Mouse (Mus musculus): ENCODE measurements at regions not wholly inside any gene's neighbourhood (a gene's known extent, or its start where the extent isn't known, plus 50 kb on each side); places are given as distances from the start of the nearest gene placed in this dataset.

DNA sequence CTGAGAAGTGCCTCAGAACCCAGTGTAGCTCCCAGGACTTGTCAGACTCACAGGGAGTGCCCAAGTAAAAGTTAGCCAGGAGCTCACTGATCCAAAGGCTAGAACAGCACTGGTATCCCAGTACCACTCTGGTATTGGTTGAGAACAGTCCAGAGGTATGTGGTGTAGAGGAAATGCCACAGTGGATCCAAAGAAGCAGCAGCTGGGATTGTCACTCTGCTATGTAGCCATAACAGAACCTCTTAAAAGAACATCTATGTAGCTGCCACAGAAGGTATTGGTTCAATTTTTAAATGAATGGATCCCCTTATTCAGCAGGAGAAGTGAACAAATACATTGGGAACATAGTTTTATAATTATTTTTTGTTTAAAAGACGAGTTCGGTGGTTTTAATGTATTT, 86.8 kb upstream of the Tsc22d2 start:
- H3K4me1 ChIP-seq (replicated peaks; ENCODE audit: control insufficient read depth, insufficient read depth, low read length): 0 out of 2 replicates have a peak, but pooled peaks cover 5% of the 10 kb centered on the region
- H3K4me3 ChIP-seq (ENCODE audit: low read depth, low read length): no peak overlapping the region
- WGBS: 79% methylated on average over 2 of the region's 2 CpGs
- no peak overlapping the region for H3K9ac ChIP-seq (ENCODE audit: low read depth, low read length)
- H3K9me3 ChIP-seq (ENCODE audit: control insufficient read depth): no peaks in the 10 kb centered on the region
- no peak for TF ChIP-seq CTCF (IDR thresholded peaks at IDR 0.05; ENCODE audit: low read depth)
- no peaks in the 10 kb centered on the region for H3K27me3 ChIP-seq (replicated peaks; ENCODE audit: control insufficient read depth, insufficient read depth, low read length)
- H3K4me2 ChIP-seq (replicated peaks; ENCODE audit: low read depth): no peak overlapping the region
- no peaks in the 10 kb centered on the region for H3K36me3 ChIP-seq (ENCODE audit: control insufficient read depth, insufficient read depth)
- H3K27ac ChIP-seq (ENCODE audit: low read depth, low read length): no peak overlapping the region
- ATAC-seq: no peak

DNA sequence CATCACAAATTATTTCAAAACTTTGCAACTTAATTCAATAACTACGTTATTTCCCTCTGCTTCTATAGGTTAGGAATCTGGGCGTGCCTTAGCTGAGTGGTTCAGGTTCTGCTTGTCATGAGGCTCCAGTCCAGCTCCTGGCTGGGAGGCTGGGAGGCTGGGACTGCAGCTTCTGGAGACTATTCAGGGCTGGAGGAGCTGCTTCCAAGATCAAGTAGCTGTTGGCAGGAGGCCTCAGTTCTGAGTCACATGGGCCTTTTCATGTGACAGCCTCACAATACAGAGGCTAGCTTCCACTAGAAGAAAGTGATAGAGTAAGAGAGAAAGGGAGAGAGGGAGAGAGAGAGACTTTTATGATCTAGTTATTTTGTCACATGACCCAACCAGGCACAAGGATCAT, 84.3 kb upstream of the Tsc22d2 start:
- Histone ChIP-seq H3K4me3 (ENCODE audit: low read depth, low read length) (no peak overlapping the region), H3K27me3 (replicated peaks; ENCODE audit: control insufficient read depth, insufficient read depth, low read length) (no peaks in the 10 kb centered on the region), H3K4me2 (replicated peaks; ENCODE audit: low read depth) (no peak overlapping the region), H3K36me3 (ENCODE audit: control insufficient read depth, insufficient read depth) (no peaks in the 10 kb centered on the region), H3K9me3 (ENCODE audit: control insufficient read depth) (no peaks in the 10 kb centered on the region), H3K27ac (ENCODE audit: low read depth, low read length) (no peak overlapping the region), H3K9ac (ENCODE audit: low read depth, low read length) (no peak overlapping the region), H3K4me1 (replicated peaks; ENCODE audit: control insufficient read depth, insufficient read depth, low read length) (0 out of 2 replicates have a peak, but pooled peaks cover 5% of the 10 kb centered on the region)
- WGBS: 55% methylated on average over 2 of the region's 2 CpGs
- no peak for ATAC-seq
- no peak for TF ChIP-seq CTCF (IDR thresholded peaks at IDR 0.05; ENCODE audit: low read depth)

DNA sequence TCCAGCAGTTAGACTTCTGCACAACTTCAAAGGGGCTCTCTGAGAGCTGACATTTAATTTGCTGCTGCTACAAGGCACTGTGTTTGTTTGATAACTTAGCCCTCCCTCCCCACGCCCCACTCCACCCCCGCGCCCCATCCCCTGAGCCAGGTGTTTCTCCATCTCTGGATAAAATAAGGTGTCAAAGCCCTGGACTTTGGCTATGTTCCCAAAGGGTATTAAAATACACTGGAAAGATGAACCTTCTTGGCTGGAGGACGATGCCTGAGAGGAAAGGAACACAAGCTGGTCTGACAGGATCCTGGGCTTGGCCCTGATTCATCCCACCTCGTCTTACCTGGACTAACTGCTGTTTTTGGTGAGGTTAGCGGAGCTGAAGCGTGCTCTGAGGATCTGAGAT, 80.5 kb upstream of the Tsc22d2 start:
- 25% methylated on average over 7 of the region's 7 CpGs for WGBS
- 0 out of 2 replicates have a peak, but pooled peaks cover 5% of the 10 kb centered on the region for H3K4me1 ChIP-seq (replicated peaks; ENCODE audit: control insufficient read depth, insufficient read depth, low read length)
- ATAC-seq: no peak
- no peak overlapping the region for H3K27ac ChIP-seq (ENCODE audit: low read depth, low read length)
- H3K27me3 ChIP-seq (replicated peaks; ENCODE audit: control insufficient read depth, insufficient read depth, low read length): no peaks in the 10 kb centered on the region
- no peak overlapping the region for H3K9ac ChIP-seq (ENCODE audit: low read depth, low read length)
- no peaks in the 10 kb centered on the region for H3K9me3 ChIP-seq (ENCODE audit: control insufficient read depth)
- no peaks in the 10 kb centered on the region for H3K36me3 ChIP-seq (ENCODE audit: control insufficient read depth, insufficient read depth)
- no peak overlapping the region for H3K4me3 ChIP-seq (ENCODE audit: low read depth, low read length)
- peak overlapping the region; percentile 45 for H3K4me2 ChIP-seq (replicated peaks; ENCODE audit: low read depth)
- TF ChIP-seq CTCF (IDR thresholded peaks at IDR 0.05; ENCODE audit: low read depth): no peak

DNA sequence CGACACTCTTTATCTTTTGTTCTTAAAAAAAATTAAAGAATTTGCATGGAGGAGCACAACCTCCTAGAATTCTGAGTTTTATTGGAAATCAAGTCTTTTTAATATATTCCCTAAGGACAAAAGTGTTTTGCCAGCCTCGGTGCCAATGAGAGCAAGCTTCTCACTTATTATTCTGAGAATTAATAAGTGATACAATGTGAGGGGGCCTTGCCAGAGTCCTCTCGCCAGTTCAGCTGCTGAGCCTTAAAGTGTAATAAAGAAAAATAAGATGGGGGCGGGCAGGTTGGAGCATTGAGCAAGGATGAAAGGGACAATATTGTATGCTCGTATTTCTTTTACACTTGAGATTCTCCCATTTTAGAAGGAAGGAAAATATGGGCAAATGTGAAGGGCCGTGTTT, 79.2 kb upstream of the Tsc22d2 start:
- TF ChIP-seq CTCF (IDR thresholded peaks at IDR 0.05; ENCODE audit: low read depth): no peak
- Histone ChIP-seq H3K27ac (ENCODE audit: low read depth, low read length) (no peak overlapping the region), H3K9me3 (ENCODE audit: control insufficient read depth) (no peaks in the 10 kb centered on the region), H3K4me1 (replicated peaks; ENCODE audit: control insufficient read depth, insufficient read depth, low read length) (0 out of 2 replicates have a peak, but pooled peaks cover 2% of the 10 kb centered on the region), H3K4me3 (ENCODE audit: low read depth, low read length) (no peak overlapping the region), H3K4me2 (replicated peaks; ENCODE audit: low read depth) (no peak overlapping the region), H3K36me3 (ENCODE audit: control insufficient read depth, insufficient read depth) (no peaks in the 10 kb centered on the region), H3K27me3 (replicated peaks; ENCODE audit: control insufficient read depth, insufficient read depth, low read length) (no peaks in the 10 kb centered on the region), H3K9ac (ENCODE audit: low read depth, low read length) (no peak overlapping the region)
- 86% methylated on average over 6 of the region's 6 CpGs for WGBS
- no peak for ATAC-seq

DNA sequence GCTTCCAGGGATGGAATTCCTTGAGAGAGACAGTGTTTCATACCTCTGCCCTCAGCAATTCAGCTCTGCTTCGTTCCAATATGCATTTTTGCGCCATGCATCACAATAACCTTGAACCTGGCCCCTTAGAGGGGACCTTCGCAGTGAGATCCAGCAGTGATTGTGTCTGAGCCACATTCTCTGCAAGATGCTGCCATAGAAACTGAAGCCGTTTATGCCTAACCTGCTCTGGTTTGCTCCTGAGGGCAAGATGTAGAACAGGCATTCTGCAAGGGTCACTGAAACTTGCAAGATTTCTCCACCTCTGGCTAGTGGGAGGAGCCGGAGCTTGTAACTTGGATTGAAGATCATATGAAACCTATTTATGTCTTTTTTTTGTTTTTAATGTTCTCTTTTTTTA, 78.4 kb upstream of the Tsc22d2 start:
- WGBS: 65% methylated on average over 5 of the region's 5 CpGs
- ATAC-seq: no peak

DNA sequence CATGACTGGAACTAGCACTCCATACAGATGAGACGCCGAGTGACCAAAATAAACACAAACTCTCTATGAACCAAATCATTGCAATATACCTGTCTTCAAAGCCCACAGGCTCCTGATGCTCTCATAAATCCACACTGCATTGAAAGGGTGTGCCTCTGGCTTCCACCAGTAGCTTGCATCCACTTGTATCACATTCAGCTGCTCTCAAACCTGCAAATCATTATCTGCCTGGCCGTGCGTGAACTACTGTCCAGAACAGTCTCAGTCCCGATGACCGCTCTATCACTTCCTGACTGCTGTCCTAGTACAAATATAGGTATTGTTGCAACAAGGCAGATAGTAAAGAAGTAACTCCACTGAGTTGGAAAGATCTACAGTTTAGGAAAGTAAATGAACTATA, 77.9 kb upstream of the Tsc22d2 start:
- TF ChIP-seq CTCF (IDR thresholded peaks at IDR 0.05; ENCODE audit: low read depth): no peak
- H3K9me3 ChIP-seq (ENCODE audit: control insufficient read depth): no peaks in the 10 kb centered on the region
- ATAC-seq: no peak
- 82% methylated on average over 6 of the region's 6 CpGs for WGBS
- no peak overlapping the region for H3K4me3 ChIP-seq (ENCODE audit: low read depth, low read length)
- no peak overlapping the region for H3K9ac ChIP-seq (ENCODE audit: low read depth, low read length)
- H3K27ac ChIP-seq (ENCODE audit: low read depth, low read length): no peak overlapping the region
- no peaks in the 10 kb centered on the region for H3K4me1 ChIP-seq (replicated peaks; ENCODE audit: control insufficient read depth, insufficient read depth, low read length)
- no peaks in the 10 kb centered on the region for H3K36me3 ChIP-seq (ENCODE audit: control insufficient read depth, insufficient read depth)
- no peak overlapping the region for H3K4me2 ChIP-seq (replicated peaks; ENCODE audit: low read depth)
- H3K27me3 ChIP-seq (replicated peaks; ENCODE audit: control insufficient read depth, insufficient read depth, low read length): no peaks in the 10 kb centered on the region

More for the DNA sequence above, 78.4 kb upstream of the Tsc22d2 start:
- no peak overlapping the region for H3K4me3 ChIP-seq (ENCODE audit: low read depth, low read length)
- no peaks in the 10 kb centered on the region for H3K27me3 ChIP-seq (replicated peaks; ENCODE audit: control insufficient read depth, insufficient read depth, low read length)
- H3K9me3 ChIP-seq (ENCODE audit: control insufficient read depth): no peaks in the 10 kb centered on the region
- H3K9ac ChIP-seq (ENCODE audit: low read depth, low read length): no peak overlapping the region
- TF ChIP-seq CTCF (IDR thresholded peaks at IDR 0.05; ENCODE audit: low read depth): no peak
- H3K27ac ChIP-seq (ENCODE audit: low read depth, low read length): no peak overlapping the region
- no peaks in the 10 kb centered on the region for H3K4me1 ChIP-seq (replicated peaks; ENCODE audit: control insufficient read depth, insufficient read depth, low read length)
- no peak overlapping the region for H3K4me2 ChIP-seq (replicated peaks; ENCODE audit: low read depth)
- no peaks in the 10 kb centered on the region for H3K36me3 ChIP-seq (ENCODE audit: control insufficient read depth, insufficient read depth)

DNA sequence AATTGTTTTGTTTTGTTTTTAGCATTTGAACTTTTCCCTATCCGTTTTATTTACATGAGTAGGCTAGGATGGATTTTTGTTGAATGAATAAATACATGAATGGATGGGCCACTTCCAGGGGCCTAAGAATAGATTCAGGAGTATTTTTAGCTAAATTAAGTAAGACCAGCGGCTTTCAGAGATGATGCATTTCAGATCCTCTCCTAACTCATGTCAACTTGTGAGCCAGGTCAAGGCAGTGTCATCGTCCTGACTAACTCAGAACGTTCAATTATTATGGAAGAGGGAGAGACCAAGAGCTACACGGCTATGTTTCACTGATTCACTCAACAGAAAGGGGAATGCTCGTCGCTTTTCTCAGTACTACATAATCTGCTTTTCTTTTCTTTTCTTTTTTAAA, 75.5 kb upstream of the Tsc22d2 start:
- no peak for TF ChIP-seq CTCF (IDR thresholded peaks at IDR 0.05; ENCODE audit: low read depth)

More for the DNA sequence above, 75.5 kb upstream of the Tsc22d2 start:
- no peak overlapping the region for H3K4me2 ChIP-seq (replicated peaks; ENCODE audit: low read depth)
- no peak overlapping the region for H3K9ac ChIP-seq (ENCODE audit: low read depth, low read length)
- WGBS: 75% methylated on average over 7 of the region's 7 CpGs
- no peaks in the 10 kb centered on the region for H3K27me3 ChIP-seq (replicated peaks; ENCODE audit: control insufficient read depth, insufficient read depth, low read length)
- no peaks in the 10 kb centered on the region for H3K4me1 ChIP-seq (replicated peaks; ENCODE audit: control insufficient read depth, insufficient read depth, low read length)
- ATAC-seq: no peak
- H3K36me3 ChIP-seq (ENCODE audit: control insufficient read depth, insufficient read depth): no peaks in the 10 kb centered on the region
- no peaks in the 10 kb centered on the region for H3K9me3 ChIP-seq (ENCODE audit: control insufficient read depth)
- no peak overlapping the region for H3K27ac ChIP-seq (ENCODE audit: low read depth, low read length)
- no peak overlapping the region for H3K4me3 ChIP-seq (ENCODE audit: low read depth, low read length)

All from intestine, postnatal 0 days (tissue).